Mouse (Mus musculus) megakaryocyte-erythroid progenitor cell, adult 5-6 weeks (primary cell): Measurements from ENCODE around the gene Lyz1. TPM values are rescaled to one million over a fixed set of nuclear protein-coding genes. Genes with fewer than 3 reads are reported as not detected.

ENCODE experiments used
- total RNA-seq, 2 experiments: library from RNA; stranded (forward) in 1 of 2; stranded (reverse) in 1 of 2; fragments of 200-1000, 215-1000 nt in 1 of 2; fragments of >200 nt in 1 of 2; fragmentation: Nextera tagmentation in 1 of 2; gene quantifications; 2 replicates each; pipeline ENCODE4 v1.2.3; 2014 to 2017

Gene Lyz1
- total RNA-seq, 2 experiments from 2014 or later: not detected

Other genes with a start within 250 kb of the Lyz1 start
- gene Lrrc10, start 247.5 kb downstream of the Lyz1 start, total RNA-seq (2014; fragmentation: Nextera tagmentation): not detected in 2 replicates
- not detected in 2 replicates for gene Lrrc10, start 247.5 kb downstream of the Lyz1 start, total RNA-seq (2017)
- gene Cct2, start 229.1 kb downstream of the Lyz1 start, total RNA-seq (2014; fragmentation: Nextera tagmentation): 545 and 559 TPM in 2 replicates
- 707 and 779 TPM in 2 replicates for gene Cct2, start 229.1 kb downstream of the Lyz1 start, total RNA-seq (2017)
- 20.7 and 22.7 TPM in 2 replicates for gene Frs2, start 144.3 kb downstream of the Lyz1 start, total RNA-seq (2014; fragmentation: Nextera tagmentation)
- 9.6 and 22.9 TPM in 2 replicates for gene Frs2, start 144.3 kb downstream of the Lyz1 start, total RNA-seq (2017)
- 65.0 and 70.8 TPM in 2 replicates for gene Yeats4, start 68.4 kb downstream of the Lyz1 start, total RNA-seq (2014; fragmentation: Nextera tagmentation)
- gene Yeats4, start 68.4 kb downstream of the Lyz1 start, total RNA-seq (2017): 113 and 125 TPM in 2 replicates
- not detected in 2 replicates for gene 9530003J23Rik, start 54.2 kb downstream of the Lyz1 start, total RNA-seq (2014; fragmentation: Nextera tagmentation)
- not detected in 2 replicates for gene 9530003J23Rik, start 54.2 kb downstream of the Lyz1 start, total RNA-seq (2017)
- gene Lyz2, start 10.5 kb downstream of the Lyz1 start, total RNA-seq (2014; fragmentation: Nextera tagmentation): 0.92 and 84.9 TPM in 2 replicates
- 45.1 and 63.4 TPM in 2 replicates for gene Lyz2, start 10.5 kb downstream of the Lyz1 start, total RNA-seq (2017)
- gene Cpsf6, start 87.1 kb upstream of the Lyz1 start, total RNA-seq (2014; fragmentation: Nextera tagmentation): 132 and 163 TPM in 2 replicates
- gene Cpsf6, start 87.1 kb upstream of the Lyz1 start, total RNA-seq (2017): 142 and 153 TPM in 2 replicates